Mouse (Mus musculus) kidney, postnatal 0 days (tissue): ENCODE results near the gene G6pc. TPM values are rescaled to one million over a fixed set of nuclear protein-coding genes. Genes with fewer than 3 reads are reported as not detected.

ENCODE experiments used
- ATAC-seq: fragments of 200-750 bp; cut with Nextera tagmentation; replicated peaks from 2 replicates; pipeline ENCODE4 v1.8.0; 2017; ENCODE audit warnings: low read depth, moderate number of reproducible peaks, moderate TSS enrichment, moderate library complexity; ENCODE audit not compliant: low FRiP score
- DNase-seq: peaks from one replicate; pipeline ENCODE4 v3.0.0-alpha.2; 2016; ENCODE audit warnings: low spot score
- H3K27ac ChIP-seq: fragments of 300-500 bp; sonication (generic); 2 replicates; pipeline ENCODE4 v1.5.1; 2014; ENCODE audit warnings: mild to moderate bottlenecking
- H3K27me3 ChIP-seq: fragments of 300-500 bp; sonication (generic); 2 replicates; pipeline ENCODE4 v1.6.1; 2014; ENCODE audit warnings: low read length, mixed read lengths; ENCODE audit not compliant: insufficient read depth
- H3K36me3 ChIP-seq: fragments of 300-500 bp; sonication (generic); 2 replicates; pipeline ENCODE4 v1.6.1; 2014; ENCODE audit warnings: low read length, mixed read lengths; ENCODE audit not compliant: insufficient read depth
- H3K4me1 ChIP-seq: fragments of 300-500 bp; sonication (generic); replicated peaks from 2 replicates; pipeline ENCODE4 v1.6.1; 2014; ENCODE audit warnings: antibody characterized with exemption, low read length, mixed read lengths; ENCODE audit not compliant: insufficient read depth
- H3K4me2 ChIP-seq: fragments of 300-500 bp; sonication (generic); 2 replicates; pipeline ENCODE4 v1.6.1; 2014; ENCODE audit warnings: mild to moderate bottlenecking, low read length, moderate library complexity, mixed read lengths
- H3K4me3 ChIP-seq: fragments of 300-500 bp; sonication (generic); replicated peaks from 2 replicates; pipeline ENCODE4 v1.5.1; 2014; ENCODE audit warnings: low read depth, low read length
- H3K9ac ChIP-seq: fragments of 300-500 bp; sonication (generic); 2 replicates; pipeline ENCODE4 v1.6.1; 2014; ENCODE audit warnings: low read depth, low read length
- H3K9me3 ChIP-seq: fragments of 300-500 bp; sonication (generic); replicated peaks from 2 replicates; pipeline ENCODE4 v1.6.1; 2016; ENCODE audit warnings: low read length, inconsistent platforms, mixed read lengths
- CTCF ChIP-seq: IDR thresholded peaks from 2 replicates; pipeline ENCODE4 v1.5.1; 2016; ENCODE audit warnings: antibody characterized with exemption, low read depth, mild to moderate bottlenecking, moderate library complexity
- WGBS: fragments of 180-500 bp; shearing (Covaris S2); extraction: QIAGEN DNeasy Blood & Tissue Kit; methylation state at CpG from one replicate; pipeline ENCODE4 v1.1.7; 2014; 5-methylcytosine and 5-hydroxymethylcytosine counted together
- polyA plus RNA-seq: library from polyadenylated mRNA; unstranded; fragments of >200 nt; fragmentation: Nextera tagmentation; extraction: Ambion mirVana; gene quantifications from 2 replicates; pipeline ENCODE4 v1.2.1, GENCODE M21; 2015

The G6pc gene
- polyA plus RNA-seq, 1 experiment from 2014 or later = 23.2 TPM

- Histone ChIP-seq H3K4me1 (peaks cover 10% of the 10 kb centered on the region; the same call in 1 of the 2 replicates), H3K4me3 (no peak overlapping the region), H3K9ac (no peak overlapping the region), H3K36me3 (no peaks in the 10 kb centered on the region), H3K27me3 (no peaks in the 10 kb centered on the region), H3K4me2 (no peak overlapping the region), H3K9me3 (no peaks in the 10 kb centered on the region), H3K27ac (no peak overlapping the region)
- 85% methylated on average over 9 of the region's 9 CpGs for WGBS
- TF ChIP-seq CTCF = peak; percentile 42
- DNase-seq (no peak), ATAC-seq (no peak)
These were observed 31.7 kb upstream of the G6pc start for GRCm38 (mm10) chr11:101335685-101336084.

GRCm38 (mm10) chr11:101338123-101338760 is 29.1 kb upstream of the G6pc start:
- 0 out of 2 replicates have a peak overlapping the region, but pooled peaks have one; percentile 7 for H3K4me3 ChIP-seq
- peak overlapping the region; percentile 44 for H3K27ac ChIP-seq
- no peak for TF ChIP-seq CTCF
- DNase-seq (peak; percentile 86), ATAC-seq (peak; percentile 77)
- peaks cover 9% of the 10 kb centered on the region; the same call in 1 of the 2 replicates for H3K4me1 ChIP-seq
- H3K9ac ChIP-seq = no peak overlapping the region
- H3K4me2 ChIP-seq = peak overlapping the region; percentile 50
- no peaks in the 10 kb centered on the region for H3K27me3 ChIP-seq
- no peaks in the 10 kb centered on the region for H3K36me3 ChIP-seq
- 4% methylated on average over 9 of the region's 9 CpGs for WGBS
- no peaks in the 10 kb centered on the region for H3K9me3 ChIP-seq

- peak; percentile 10; the same call in 1 of the 2 replicates for TF ChIP-seq CTCF
- ATAC-seq (no peak), DNase-seq (no peak)
- H3K9me3 ChIP-seq = no peaks in the 10 kb centered on the region
- H3K27me3 ChIP-seq = no peaks in the 10 kb centered on the region
- H3K4me2 ChIP-seq = no peak overlapping the region
- no peak overlapping the region for H3K4me3 ChIP-seq
- no peaks in the 10 kb centered on the region for H3K36me3 ChIP-seq
- no peak overlapping the region for H3K27ac ChIP-seq
- 0 out of 2 replicates have a peak, but pooled peaks cover 3% of the 10 kb centered on the region for H3K4me1 ChIP-seq
- 77% methylated on average over 10 of the region's 10 CpGs for WGBS
- H3K9ac ChIP-seq = no peak overlapping the region
These were observed 20.1 kb upstream of the G6pc start for GRCm38 (mm10) chr11:101347083-101347775.

- Histone ChIP-seq H3K36me3 (no peaks in the 10 kb centered on the region), H3K4me3 (no peak overlapping the region), H3K9ac (no peak overlapping the region), H3K27me3 (no peaks in the 10 kb centered on the region), H3K9me3 (no peaks in the 10 kb centered on the region), H3K4me2 (no peak overlapping the region), H3K4me1 (0 out of 2 replicates have a peak, but pooled peaks cover 3% of the 10 kb centered on the region), H3K27ac (no peak overlapping the region)
- TF ChIP-seq CTCF = no peak
- no peak for ATAC-seq
- WGBS = 68% methylated on average over 7 of the region's 7 CpGs
- DNase-seq = no peak
These were observed 18.6 kb upstream of the G6pc start for GRCm38 (mm10) chr11:101348774-101349173.

- H3K27ac ChIP-seq = no peak overlapping the region
- WGBS = 87% methylated on average over 3 of the region's 3 CpGs
- no peak for TF ChIP-seq CTCF
These were observed 18.1 kb upstream of the G6pc start for GRCm38 (mm10) chr11:101349216-101349615.

GRCm38 (mm10) chr11:101351100-101351720 is 16.2 kb upstream of the G6pc start:
- Histone ChIP-seq H3K27ac (0 out of 2 replicates have a peak overlapping the region, but pooled peaks have one; percentile 10), H3K4me2 (no peak overlapping the region), H3K4me3 (no peak overlapping the region), H3K4me1 (0 out of 2 replicates have a peak, but pooled peaks cover 3% of the 10 kb centered on the region), H3K27me3 (no peaks in the 10 kb centered on the region), H3K9me3 (no peaks in the 10 kb centered on the region), H3K36me3 (no peaks in the 10 kb centered on the region), H3K9ac (no peak overlapping the region)
- DNase-seq (no peak), ATAC-seq (peak; percentile 71; the same call in 1 of the 2 replicates)
- no peak for TF ChIP-seq CTCF
- WGBS = 56% methylated on average over 11 of the region's 11 CpGs

More at GRCm38 (mm10) chr11:101349216-101349615, 18.1 kb upstream of the G6pc start:
- H3K4me1 ChIP-seq = 0 out of 2 replicates have a peak, but pooled peaks cover 3% of the 10 kb centered on the region
- H3K4me2 ChIP-seq = no peak overlapping the region
- DNase-seq (no peak), ATAC-seq (no peak)
- no peaks in the 10 kb centered on the region for H3K9me3 ChIP-seq
- H3K27me3 ChIP-seq = no peaks in the 10 kb centered on the region
- no peak overlapping the region for H3K9ac ChIP-seq
- H3K4me3 ChIP-seq = no peak overlapping the region
- H3K36me3 ChIP-seq = no peaks in the 10 kb centered on the region
